Mouse (Mus musculus) lung, postnatal 0 days (tissue): ENCODE data around the gene Pla2g2e. TPM values are rescaled to one million over a fixed set of nuclear protein-coding genes. Genes with fewer than 3 reads are reported as not detected.
A peak's percentile ranks its signal among the peaks of the same experiment; 100 is the strongest.

Source experiments
- ATAC-seq: fragments of 200-750 bp; cut with Nextera tagmentation; 2 replicates; pipeline ENCODE4 v1.8.0; 2017; ENCODE audit warnings: moderate library complexity
- DNase-seq: peaks from one replicate; pipeline ENCODE4 v3.0.0-alpha.2; 2016; ENCODE audit warnings: low spot score
- H3K27ac ChIP-seq: fragments of 300-500 bp; sonication (generic); 2 replicates; pipeline ENCODE4 v1.5.1; 2014; ENCODE audit warnings: antibody characterized with exemption, mild to moderate bottlenecking, low read length, mixed read lengths
- H3K27me3 ChIP-seq: fragments of 300-500 bp; sonication (generic); replicated peaks from 2 replicates; pipeline ENCODE4 v1.6.1; 2014; ENCODE audit warnings: low read length, mixed read lengths; ENCODE audit not compliant: insufficient read depth
- H3K36me3 ChIP-seq: fragments of 300-500 bp; sonication (generic); 2 replicates; pipeline ENCODE4 v1.6.1; 2014; ENCODE audit warnings: low read length, mixed read lengths; ENCODE audit not compliant: insufficient read depth
- H3K4me1 ChIP-seq: fragments of 300-500 bp; sonication (generic); 2 replicates; pipeline ENCODE4 v1.6.1; 2014; ENCODE audit warnings: antibody characterized with exemption, low read depth, low read length, mixed read lengths; ENCODE audit not compliant: insufficient read depth
- H3K4me2 ChIP-seq: fragments of 300-500 bp; sonication (generic); replicated peaks from 2 replicates; pipeline ENCODE4 v1.6.1; 2014; ENCODE audit warnings: low read depth, mild to moderate bottlenecking, low read length, moderate library complexity, mixed read lengths
- H3K4me3 ChIP-seq: fragments of 300-500 bp; sonication (generic); 2 replicates; pipeline ENCODE4 v1.5.1; 2014; ENCODE audit warnings: low read depth, low read length
- H3K9ac ChIP-seq: fragments of 300-500 bp; sonication (generic); replicated peaks from 2 replicates; pipeline ENCODE4 v1.6.1; 2014; ENCODE audit warnings: low read depth, mild to moderate bottlenecking
- H3K9me3 ChIP-seq: fragments of 300-500 bp; sonication (generic); 2 replicates; pipeline ENCODE4 v1.6.1; 2016; ENCODE audit warnings: low read length, mixed read lengths
- CTCF ChIP-seq: IDR thresholded peaks from 2 replicates; pipeline ENCODE4 v1.5.1; 2016; ENCODE audit warnings: antibody characterized with exemption, mild to moderate bottlenecking
- EP300 ChIP-seq: IDR thresholded peaks from 2 replicates; pipeline ENCODE4 v1.6.1; 2016; ENCODE audit warnings: antibody characterized with exemption, mild to moderate bottlenecking, control low read depth
- WGBS: fragments of 180-500 bp; shearing (Covaris S2); extraction: QIAGEN DNeasy Blood & Tissue Kit; methylation state at CpG from one replicate; pipeline ENCODE4 v1.1.7; 2014; 5-methylcytosine and 5-hydroxymethylcytosine counted together
- polyA plus RNA-seq: library from polyadenylated mRNA; unstranded; fragments of >200 nt; fragmentation: Nextera tagmentation; extraction: Ambion mirVana; gene quantifications from 2 replicates; pipeline ENCODE4 v1.2.1, GENCODE M21; 2015

Gene Pla2g2e
- polyA plus RNA-seq, 1 experiment from 2014 or later: not detected

DNA sequence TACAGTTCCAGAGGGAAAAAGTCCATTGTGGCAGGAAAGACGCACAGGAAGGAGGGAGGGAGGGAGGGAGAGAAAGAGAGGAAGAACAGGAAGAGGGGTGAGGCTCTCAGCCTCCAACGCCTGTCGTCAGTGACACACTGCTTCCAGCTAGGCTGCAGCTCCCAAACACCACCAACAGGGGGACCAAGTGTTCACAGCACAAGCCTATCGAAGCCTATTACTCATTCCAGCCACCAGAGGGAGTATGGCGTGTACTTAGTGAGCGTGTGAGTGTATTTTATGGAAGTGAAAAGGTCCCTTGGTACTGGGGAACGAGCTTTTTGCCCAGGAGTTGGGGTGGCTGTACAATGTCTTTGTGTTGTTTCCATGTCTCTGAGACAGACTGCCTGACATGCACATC lies 21.3 kb upstream of the Pla2g2e start:
- Histone ChIP-seq H3K9me3 (no peaks in the 10 kb centered on the region), H3K4me3 (no peak overlapping the region), H3K27ac (no peak overlapping the region), H3K9ac (no peak overlapping the region), H3K4me1 (no peaks in the 10 kb centered on the region), H3K27me3 (no peaks in the 10 kb centered on the region), H3K4me2 (no peak overlapping the region), H3K36me3 (no peaks in the 10 kb centered on the region)
- TF ChIP-seq CTCF (peak; percentile 100), EP300 (no peak)
- peak; percentile 37; the same call in 1 of the 2 replicates for ATAC-seq
- WGBS: 18% methylated on average over 7 of the region's 7 CpGs
- peak; percentile 79 for DNase-seq

DNA sequence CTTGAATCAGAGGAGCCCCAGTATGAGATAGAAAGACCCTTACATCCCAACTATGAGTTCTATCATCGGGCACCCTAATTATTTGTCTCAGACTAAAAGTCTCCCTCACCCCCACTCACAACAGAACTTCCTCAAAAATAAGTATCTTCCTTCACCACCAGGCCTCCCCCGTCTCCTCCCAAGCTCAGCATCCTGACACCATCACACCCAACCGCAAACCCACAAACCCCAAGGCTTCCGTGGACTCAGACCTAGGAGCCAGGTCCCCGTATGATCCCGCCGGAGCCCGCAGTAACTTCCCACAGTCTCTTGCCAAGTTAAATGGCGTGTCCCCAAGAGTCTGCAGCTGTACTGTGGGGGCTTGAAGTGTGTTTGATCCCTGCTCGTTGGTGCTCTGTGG lies 20.2 kb upstream of the Pla2g2e start:
- ATAC-seq (no peak), DNase-seq (no peak)
- TF ChIP-seq EP300: no peak
- TF ChIP-seq CTCF: no peak
- Histone ChIP-seq H3K27ac (no peak overlapping the region), H3K36me3 (no peaks in the 10 kb centered on the region), H3K27me3 (no peaks in the 10 kb centered on the region), H3K4me3 (no peak overlapping the region), H3K4me1 (no peaks in the 10 kb centered on the region), H3K9ac (no peak overlapping the region), H3K9me3 (no peaks in the 10 kb centered on the region), H3K4me2 (no peak overlapping the region)
- WGBS: 66% methylated on average over 10 of the region's 10 CpGs

DNA sequence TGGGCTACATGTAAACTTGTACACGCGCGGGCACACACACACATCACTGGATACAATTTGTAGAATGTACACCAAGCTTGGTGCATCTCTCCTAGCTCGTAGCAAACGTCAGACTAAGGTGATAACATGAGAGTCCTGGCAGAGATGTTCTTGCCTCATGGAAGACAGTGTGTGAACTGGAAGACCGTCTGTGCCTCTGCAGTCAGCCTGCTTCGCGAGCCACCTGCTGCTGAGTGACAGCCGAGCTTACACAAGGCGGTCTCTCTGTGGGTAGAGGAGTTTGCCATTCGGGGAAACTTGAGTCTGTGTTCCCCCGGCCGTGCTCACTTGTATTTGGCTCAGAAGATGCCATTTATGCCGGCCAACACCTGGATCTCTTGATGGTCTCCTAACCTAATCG lies 19.3 kb upstream of the Pla2g2e start:
- Histone ChIP-seq H3K9ac (no peak overlapping the region), H3K4me2 (no peak overlapping the region), H3K27me3 (no peaks in the 10 kb centered on the region), H3K9me3 (no peaks in the 10 kb centered on the region), H3K4me3 (no peak overlapping the region), H3K36me3 (no peaks in the 10 kb centered on the region), H3K4me1 (no peaks in the 10 kb centered on the region), H3K27ac (no peak overlapping the region)
- no peak for ATAC-seq
- WGBS: 73% methylated on average over 15 of the region's 15 CpGs
- DNase-seq: no peak
- no peak for TF ChIP-seq CTCF
- no peak for TF ChIP-seq EP300

DNA sequence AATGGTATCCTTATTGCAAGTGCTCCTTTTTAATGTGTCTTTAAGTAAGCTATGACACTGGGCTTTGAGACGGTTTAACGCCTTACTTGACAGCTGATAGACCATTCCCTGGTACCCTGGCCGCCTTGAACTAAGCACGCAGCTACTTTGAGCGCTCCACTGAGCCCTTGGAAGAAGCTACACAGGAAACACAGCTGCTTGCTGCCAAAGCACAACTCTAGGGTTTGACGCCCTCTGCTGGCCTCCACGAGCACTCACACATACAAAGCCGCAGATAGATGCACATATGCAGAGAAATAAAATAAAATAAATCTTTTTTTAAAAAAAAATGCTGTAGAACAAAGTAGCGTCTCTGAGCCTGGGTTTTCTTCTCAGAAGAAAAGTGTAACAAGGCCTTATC lies 18.5 kb upstream of the Pla2g2e start:
- Histone ChIP-seq H3K4me1 (no peaks in the 10 kb centered on the region), H3K9ac (no peak overlapping the region), H3K27ac (no peak overlapping the region), H3K9me3 (no peaks in the 10 kb centered on the region), H3K4me2 (no peak overlapping the region), H3K27me3 (no peaks in the 10 kb centered on the region), H3K36me3 (no peaks in the 10 kb centered on the region), H3K4me3 (no peak overlapping the region)
- no peak for TF ChIP-seq EP300
- TF ChIP-seq CTCF: peak; percentile 52
- 18% methylated on average over 9 of the region's 9 CpGs for WGBS
- DNase-seq (peak; percentile 47), ATAC-seq (peak; percentile 52; the same call in 1 of the 2 replicates)

DNA sequence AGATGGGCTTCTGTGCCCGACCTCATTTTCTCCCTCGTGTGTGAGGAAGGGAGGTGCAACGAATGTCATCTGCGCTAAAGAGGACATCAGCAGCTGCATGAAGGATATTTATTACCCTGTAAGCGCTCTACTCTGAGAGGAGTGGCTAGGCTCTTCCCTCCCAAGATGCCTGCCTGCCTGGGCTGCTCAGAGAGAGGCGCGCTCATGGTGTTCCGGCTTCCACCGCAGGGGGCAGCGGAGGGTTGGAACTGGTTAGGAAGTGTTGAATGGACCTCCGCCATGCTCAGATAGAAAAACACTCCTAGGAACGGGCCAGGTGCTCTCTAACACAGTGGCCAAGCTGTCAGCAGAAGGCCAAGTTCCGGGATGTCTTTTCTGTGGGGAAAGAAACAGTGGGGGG lies 18.0 kb upstream of the Pla2g2e start:
- H3K4me2 ChIP-seq: no peak overlapping the region
- peak; percentile 68 for DNase-seq

DNA sequence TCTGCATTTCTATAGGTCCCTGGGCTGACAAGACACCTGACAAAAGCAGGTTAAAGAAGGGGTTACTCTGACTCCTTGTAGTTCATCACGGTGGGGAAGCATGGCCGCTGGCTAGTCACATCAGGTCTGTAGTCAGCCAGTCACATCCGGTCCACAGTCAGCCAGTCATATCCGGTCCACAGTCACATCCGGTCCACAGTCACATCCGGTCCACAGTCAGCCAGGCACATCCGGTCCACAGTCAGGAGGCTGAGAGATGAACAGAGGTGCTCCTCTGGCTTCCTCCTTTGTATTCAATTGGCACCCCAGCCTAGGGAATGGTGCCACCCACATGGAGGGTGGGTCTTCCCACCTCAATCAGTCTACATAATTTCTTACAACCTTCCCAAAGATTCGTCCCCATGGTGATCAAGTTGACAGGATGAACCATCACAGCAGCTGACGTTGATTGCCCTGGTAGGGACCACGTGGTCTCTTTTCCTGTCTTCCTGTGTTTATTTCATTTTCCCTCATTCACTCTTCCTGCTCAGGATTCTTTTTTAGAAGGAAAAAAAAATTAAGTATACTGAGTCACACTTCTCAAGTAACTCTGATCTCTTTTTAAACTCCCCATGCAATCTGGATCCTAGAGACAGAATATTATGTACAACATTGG lies 14.3 kb upstream of the Pla2g2e start, which contains the start of gene Pla2g5:
Gene Pla2g5, minus strand, starts transcription at position 139 of the 655 bp plus-strand sequence.
- TF ChIP-seq CTCF (no peak), EP300 (no peak)
- Histone ChIP-seq H3K27me3 (no peaks in the 10 kb centered on the region), H3K9me3 (no peaks in the 10 kb centered on the region), H3K4me3 (no peak within 1 kb of the TSS), H3K4me1 (no peaks in the 10 kb centered on the region), H3K4me2 (no peak within 1 kb of the TSS), H3K9ac (no peak within 1 kb of the TSS), H3K27ac (no peak within 1 kb of the TSS), H3K36me3 (no peaks in the 10 kb centered on the region)
- ATAC-seq (no peak; the same call in 1 of the 2 replicates), DNase-seq (no peak)
- WGBS: 48% methylated on average over 10 of the region's 10 CpGs

More for the DNA sequence above, 18.0 kb upstream of the Pla2g2e start:
- Histone ChIP-seq H3K27ac (no peak overlapping the region), H3K36me3 (no peaks in the 10 kb centered on the region), H3K9me3 (no peaks in the 10 kb centered on the region), H3K27me3 (no peaks in the 10 kb centered on the region), H3K4me3 (no peak overlapping the region), H3K9ac (no peak overlapping the region), H3K4me1 (no peaks in the 10 kb centered on the region)
- peak; percentile 81 for ATAC-seq
- 3% methylated on average over 12 of the region's 13 CpGs for WGBS
- no peak for TF ChIP-seq EP300
- TF ChIP-seq CTCF: peak; percentile 74

DNA sequence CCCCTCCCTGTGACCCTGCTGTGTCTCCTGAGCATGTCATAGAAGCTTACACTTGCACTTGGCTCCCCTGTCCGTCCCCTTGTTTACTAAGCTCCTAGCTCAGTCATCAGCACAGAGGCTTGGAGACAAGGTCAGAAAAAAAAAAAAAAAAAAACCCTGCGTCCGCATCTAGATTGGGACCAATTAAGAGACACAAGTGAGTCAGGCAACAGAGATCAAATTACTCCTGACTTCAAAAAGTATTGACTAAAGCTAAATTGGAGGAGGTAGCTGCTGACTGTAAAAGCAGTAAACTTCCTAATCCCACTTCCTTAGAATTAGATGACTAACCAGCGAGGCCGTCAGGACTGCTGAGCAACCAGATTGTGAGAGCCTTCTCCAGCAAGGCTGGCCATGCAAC lies 12.7 kb upstream of the Pla2g2e start:
- Histone ChIP-seq H3K4me1 (no peaks in the 10 kb centered on the region), H3K4me3 (no peak overlapping the region), H3K27me3 (no peaks in the 10 kb centered on the region), H3K36me3 (no peaks in the 10 kb centered on the region), H3K27ac (no peak overlapping the region), H3K9me3 (no peaks in the 10 kb centered on the region), H3K9ac (no peak overlapping the region), H3K4me2 (no peak overlapping the region)
- TF ChIP-seq CTCF (no peak), EP300 (no peak)
- DNase-seq: no peak
- 31% methylated on average over 5 of the region's 5 CpGs for WGBS
- no peak for ATAC-seq
